Mouse (Mus musculus): ENCODE data around the gene Sec24d. TPM values are rescaled to one million over a fixed set of nuclear protein-coding genes. Genes with fewer than 3 reads are reported as not detected.

Gene Sec24d
- polyA plus RNA-seq, 1 experiment, result 227 TPM

DNA sequence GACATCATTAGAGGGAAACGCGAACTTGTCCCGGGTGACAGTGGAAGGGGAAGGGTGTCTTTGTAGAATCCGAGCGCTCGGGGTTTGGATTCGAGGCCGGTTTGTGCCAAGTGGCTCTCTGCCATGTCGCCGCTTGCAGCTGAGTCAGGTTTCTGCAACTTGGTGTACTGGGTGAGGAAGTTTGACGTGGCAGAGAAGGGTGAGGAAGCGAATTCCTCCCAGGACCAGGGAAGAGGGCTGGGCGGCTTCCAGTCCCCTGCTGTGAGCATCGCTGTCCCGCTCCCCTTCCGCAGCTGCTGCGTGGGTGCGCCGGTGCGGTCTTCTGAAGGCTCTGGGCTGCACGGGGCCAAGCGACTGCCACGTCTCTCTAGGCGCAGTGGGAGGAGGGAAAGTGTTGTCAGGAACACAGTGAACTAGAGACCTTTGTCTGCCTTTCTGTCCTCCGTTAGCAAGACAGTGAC lies 516 bp downstream of the Sec24d start:
- under 1% methylated on average over 25 of the region's 25 CpGs for WGBS
- Histone ChIP-seq H3K27me3 (ENCODE audit: control insufficient read depth, insufficient read depth, low read length) (no peaks in the 10 kb centered on the region), H3K36me3 (ENCODE audit: control insufficient read depth, insufficient read depth, low read length) (peaks cover 24% of the 10 kb centered on the region), H3K4me3 (ENCODE audit: low read depth, low read length) (peak overlapping the region; percentile 90), H3K27ac (ENCODE audit: insufficient read depth, low read depth, low read length) (peak overlapping the region; percentile 89), H3K4me1 (ENCODE audit: control insufficient read depth, insufficient read depth, insufficient read length, low read length) (peaks cover 13% of the 10 kb centered on the region; the same call in 1 of the 2 replicates)
- peak; percentile 78 for TF ChIP-seq POLR2A (IDR thresholded peaks at IDR 0.05; ENCODE audit: low read depth, low read length)
- no peak for TF ChIP-seq CTCF (IDR thresholded peaks at IDR 0.05; ENCODE audit: extremely low read depth, insufficient read length, insufficient replicate concordance, low read depth, low read length)

DNA sequence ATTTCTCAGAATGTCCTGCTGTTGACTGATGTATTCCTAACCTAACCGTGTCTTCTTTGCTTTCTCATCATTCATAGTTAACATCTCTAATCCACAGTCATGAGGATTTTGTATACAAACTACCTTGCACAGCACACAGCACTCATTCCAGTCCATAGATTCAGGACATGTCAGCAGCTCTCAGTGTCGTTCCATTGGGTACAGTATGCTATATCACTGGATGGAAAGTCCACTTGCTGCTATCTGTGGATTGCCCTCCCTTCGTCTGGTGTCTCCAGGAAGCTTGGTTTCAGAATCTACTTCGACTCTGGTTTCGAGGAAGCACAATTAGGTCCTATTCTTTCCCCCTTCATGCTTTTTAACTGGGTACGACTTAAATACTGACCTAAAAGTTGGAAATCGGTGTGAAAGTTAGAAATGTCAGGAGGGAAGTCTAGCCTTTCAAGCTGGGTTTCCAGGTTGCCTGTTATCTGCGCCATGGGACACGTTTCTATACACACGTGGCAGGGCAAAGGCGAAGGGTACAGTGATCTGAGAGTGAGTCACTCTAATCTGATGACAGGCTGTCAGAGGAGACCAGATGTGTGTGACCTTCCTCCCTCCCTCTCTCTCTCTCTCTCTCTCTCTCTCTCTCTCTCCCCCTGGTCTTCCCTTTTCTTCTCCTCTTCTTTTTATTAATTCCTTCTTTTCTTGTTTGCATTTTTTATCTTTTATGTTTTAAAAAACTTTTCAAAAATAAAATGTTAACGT lies 15.8 kb downstream of the Sec24d start:
- Histone ChIP-seq H3K27me3 (ENCODE audit: control insufficient read depth, insufficient read depth, low read length) (no peaks in the 10 kb centered on the region), H3K36me3 (ENCODE audit: control insufficient read depth, insufficient read depth, low read length) (peaks cover 40% of the 10 kb centered on the region), H3K4me3 (ENCODE audit: low read depth, low read length) (no peak overlapping the region), H3K27ac (ENCODE audit: insufficient read depth, low read depth, low read length) (peak overlapping the region; percentile 96), H3K4me1 (ENCODE audit: control insufficient read depth, insufficient read depth, insufficient read length, low read length) (peaks cover 13% of the 10 kb centered on the region)
- 45% methylated on average over 12 of the region's 12 CpGs for WGBS
- no peak for TF ChIP-seq CTCF (IDR thresholded peaks at IDR 0.05; ENCODE audit: extremely low read depth, insufficient read length, insufficient replicate concordance, low read depth, low read length)
- TF ChIP-seq POLR2A (IDR thresholded peaks at IDR 0.05; ENCODE audit: low read depth, low read length), result no peak

GRCm38 (mm10) chr3:123284284-123284683 lies 17.0 kb downstream of the Sec24d start:
- 94% methylated on average over 5 of the region's 5 CpGs for WGBS

GRCm38 (mm10) chr3:123285649-123286048 lies 18.4 kb downstream of the Sec24d start:
- Histone ChIP-seq H3K4me3 (ENCODE audit: low read depth, low read length) (no peak overlapping the region), H3K27ac (ENCODE audit: insufficient read depth, low read depth, low read length) (no peak overlapping the region), H3K36me3 (ENCODE audit: control insufficient read depth, insufficient read depth, low read length) (peaks cover 29% of the 10 kb centered on the region), H3K27me3 (ENCODE audit: control insufficient read depth, insufficient read depth, low read length) (no peaks in the 10 kb centered on the region), H3K4me1 (ENCODE audit: control insufficient read depth, insufficient read depth, insufficient read length, low read length) (peaks cover 19% of the 10 kb centered on the region)
- TF ChIP-seq POLR2A (IDR thresholded peaks at IDR 0.05; ENCODE audit: low read depth, low read length) (no peak), CTCF (IDR thresholded peaks at IDR 0.05; ENCODE audit: extremely low read depth, insufficient read length, insufficient replicate concordance, low read depth, low read length) (no peak)

More at GRCm38 (mm10) chr3:123284284-123284683, 17.0 kb downstream of the Sec24d start:
- TF ChIP-seq CTCF (IDR thresholded peaks at IDR 0.05; ENCODE audit: extremely low read depth, insufficient read length, insufficient replicate concordance, low read depth, low read length) (no peak), POLR2A (IDR thresholded peaks at IDR 0.05; ENCODE audit: low read depth, low read length) (no peak)
- H3K27me3 ChIP-seq (ENCODE audit: control insufficient read depth, insufficient read depth, low read length), result no peaks in the 10 kb centered on the region
- no peak overlapping the region for H3K4me3 ChIP-seq (ENCODE audit: low read depth, low read length)
- H3K27ac ChIP-seq (ENCODE audit: insufficient read depth, low read depth, low read length), result no peak overlapping the region
- H3K36me3 ChIP-seq (ENCODE audit: control insufficient read depth, insufficient read depth, low read length), result peaks cover 35% of the 10 kb centered on the region
- H3K4me1 ChIP-seq (ENCODE audit: control insufficient read depth, insufficient read depth, insufficient read length, low read length), result peaks cover 15% of the 10 kb centered on the region

GRCm38 (mm10) chr3:123288856-123289570 lies 21.8 kb downstream of the Sec24d start:
- Histone ChIP-seq H3K4me3 (ENCODE audit: low read depth, low read length) (no peak overlapping the region), H3K27ac (ENCODE audit: insufficient read depth, low read depth, low read length) (peak overlapping the region; percentile 50; the same call in 1 of the 2 replicates), H3K36me3 (ENCODE audit: control insufficient read depth, insufficient read depth, low read length) (peaks cover 33% of the 10 kb centered on the region), H3K27me3 (ENCODE audit: control insufficient read depth, insufficient read depth, low read length) (no peaks in the 10 kb centered on the region), H3K4me1 (ENCODE audit: control insufficient read depth, insufficient read depth, insufficient read length, low read length) (peaks cover 12% of the 10 kb centered on the region)
- TF ChIP-seq CTCF (IDR thresholded peaks at IDR 0.05; ENCODE audit: extremely low read depth, insufficient read length, insufficient replicate concordance, low read depth, low read length) (no peak), POLR2A (IDR thresholded peaks at IDR 0.05; ENCODE audit: low read depth, low read length) (no peak)
- whole genome bisulfite sequencing, result 18% methylated on average over 9 of the region's 9 CpGs

- H3K4me3 ChIP-seq (ENCODE audit: low read depth, low read length), result no peak overlapping the region
- no peaks in the 10 kb centered on the region for H3K27me3 ChIP-seq (ENCODE audit: control insufficient read depth, insufficient read depth, low read length)
- H3K27ac ChIP-seq (ENCODE audit: insufficient read depth, low read depth, low read length), result peak overlapping the region; percentile 68; the same call in 1 of the 2 replicates
- H3K36me3 ChIP-seq (ENCODE audit: control insufficient read depth, insufficient read depth, low read length), result peaks cover 48% of the 10 kb centered on the region
- peaks cover 12% of the 10 kb centered on the region for H3K4me1 ChIP-seq (ENCODE audit: control insufficient read depth, insufficient read depth, insufficient read length, low read length)
- TF ChIP-seq POLR2A (IDR thresholded peaks at IDR 0.05; ENCODE audit: low read depth, low read length) (no peak), CTCF (IDR thresholded peaks at IDR 0.05; ENCODE audit: extremely low read depth, insufficient read length, insufficient replicate concordance, low read depth, low read length) (no peak)
These were observed 24.4 kb downstream of the Sec24d start for GRCm38 (mm10) chr3:123291670-123292069.

GRCm38 (mm10) chr3:123296654-123297053 lies 29.4 kb downstream of the Sec24d start:
- no peak for TF ChIP-seq POLR2A (IDR thresholded peaks at IDR 0.05; ENCODE audit: low read depth, low read length)
- TF ChIP-seq CTCF (IDR thresholded peaks at IDR 0.05; ENCODE audit: extremely low read depth, insufficient read length, insufficient replicate concordance, low read depth, low read length), result no peak; the same call in 1 of the 2 replicates
- Histone ChIP-seq H3K27ac (ENCODE audit: insufficient read depth, low read depth, low read length) (no peak overlapping the region), H3K36me3 (ENCODE audit: control insufficient read depth, insufficient read depth, low read length) (peaks cover 67% of the 10 kb centered on the region), H3K4me3 (ENCODE audit: low read depth, low read length) (no peak overlapping the region), H3K4me1 (ENCODE audit: control insufficient read depth, insufficient read depth, insufficient read length, low read length) (peaks cover 2% of the 10 kb centered on the region; the same call in 1 of the 2 replicates), H3K27me3 (ENCODE audit: control insufficient read depth, insufficient read depth, low read length) (no peaks in the 10 kb centered on the region)
- 64% methylated on average over 11 of the region's 11 CpGs for WGBS
